Mouse (Mus musculus): Measurements from ENCODE around the gene Adad2. TPM values are rescaled to one million over a fixed set of nuclear protein-coding genes. Genes with fewer than 3 reads are reported as not detected.

Gene Adad2
- polyA plus RNA-seq (2016; fragmentation: Nextera tagmentation; extraction: Ambion mirVana): not detected in 2 replicates

DNA sequence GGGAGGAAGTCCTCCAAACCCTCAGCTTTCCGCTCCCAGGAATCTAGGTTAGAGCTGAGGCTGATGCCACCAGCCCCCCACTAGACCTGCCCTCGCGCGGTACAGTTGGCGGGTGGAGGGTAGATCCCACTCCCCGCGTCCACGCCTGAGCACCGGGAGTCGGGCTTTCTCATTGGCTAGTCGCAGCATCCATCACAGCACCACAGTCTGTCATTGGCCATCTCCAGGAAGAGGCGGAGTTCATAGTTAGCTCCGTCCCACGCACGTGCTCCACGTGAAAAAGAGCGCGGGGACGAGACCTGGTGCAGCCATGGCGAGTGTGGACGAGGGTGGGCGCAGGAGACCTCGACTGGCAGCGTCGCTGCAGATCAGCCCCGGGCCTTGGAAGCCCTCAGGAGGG is at the start of gene Adad2:
Adad2 (plus strand) TSS at position 277 of the 400 bp plus-strand sequence.
- WGBS: 77% methylated on average over 26 of the region's 26 CpGs

DNA sequence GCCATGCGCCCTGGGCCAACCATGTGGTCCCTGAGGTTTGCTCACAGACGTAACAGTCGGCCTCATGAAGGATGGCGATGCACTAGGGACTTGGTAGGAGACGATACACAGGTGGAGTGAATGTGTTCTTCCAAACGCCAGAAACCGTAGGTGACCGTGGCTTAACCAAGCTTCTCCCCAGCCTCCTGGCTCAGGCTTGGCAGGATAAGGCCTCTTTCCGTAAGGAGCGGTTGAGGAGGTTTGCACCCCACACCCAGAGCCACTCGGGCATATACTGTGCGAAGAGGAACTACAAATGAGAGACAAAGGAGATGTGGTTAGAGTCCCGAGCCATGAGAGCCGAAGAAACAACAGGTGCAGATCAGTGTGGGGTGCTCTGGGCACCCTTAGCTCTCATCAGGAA is 48.7 kb upstream of the Adad2 start:
- DNase-seq (ENCODE audit: low spot score): no peak
- Histone ChIP-seq H3K4me3 (no peak overlapping the region), H3K36me3 (peaks cover 57% of the 10 kb centered on the region), H3K4me1 (peaks cover 18% of the 10 kb centered on the region), H3K27me3 (ENCODE audit: low read depth, poor library complexity, severe bottlenecking) (no peaks in the 10 kb centered on the region), H3K27ac (no peak overlapping the region), H3K9me3 (replicated peaks) (no peaks in the 10 kb centered on the region)
- 94% methylated on average over 14 of the region's 14 CpGs for whole genome bisulfite sequencing

More for the DNA sequence above, at the start of gene Adad2:
- Histone ChIP-seq H3K27me3 (ENCODE audit: low read depth, poor library complexity, severe bottlenecking) (no peaks in the 10 kb centered on the region; the same call in 1 of the 2 replicates), H3K9me3 (replicated peaks) (no peaks in the 10 kb centered on the region), H3K4me1 (0 out of 2 replicates have a peak, but pooled peaks cover 12% of the 10 kb centered on the region), H3K36me3 (no peaks in the 10 kb centered on the region), H3K4me3 (no peak within 1 kb of the TSS), H3K27ac (no peak within 1 kb of the TSS)
- DNase-seq (ENCODE audit: low spot score): no peak

DNA sequence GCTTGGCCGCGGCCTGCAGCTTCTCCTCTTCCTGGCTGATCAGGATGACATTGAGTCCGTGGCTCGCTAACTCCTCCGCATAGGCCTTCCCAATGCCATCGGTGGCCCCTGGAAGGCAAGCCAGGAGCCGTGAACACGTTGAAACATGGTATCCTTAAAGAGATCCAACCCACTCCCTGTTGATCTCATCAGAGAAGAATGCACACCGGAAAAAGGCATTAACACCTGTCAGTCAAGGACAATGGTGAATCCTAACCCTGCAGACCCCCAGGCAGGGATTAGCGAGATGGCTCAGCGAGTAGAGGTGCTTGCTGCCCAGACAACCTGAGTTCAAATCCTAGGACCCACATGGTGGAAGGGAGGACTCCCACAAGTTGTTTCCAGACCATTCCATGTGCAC is 46.2 kb upstream of the Adad2 start:
- Histone ChIP-seq H3K4me3 (no peak overlapping the region), H3K36me3 (peaks cover 57% of the 10 kb centered on the region), H3K27ac (no peak overlapping the region), H3K9me3 (replicated peaks) (no peaks in the 10 kb centered on the region), H3K27me3 (ENCODE audit: low read depth, poor library complexity, severe bottlenecking) (no peaks in the 10 kb centered on the region), H3K4me1 (peaks cover 6% of the 10 kb centered on the region; the same call in 1 of the 2 replicates)
- DNase-seq (ENCODE audit: low spot score): no peak
- WGBS: 86% methylated on average over 11 of the region's 11 CpGs

DNA sequence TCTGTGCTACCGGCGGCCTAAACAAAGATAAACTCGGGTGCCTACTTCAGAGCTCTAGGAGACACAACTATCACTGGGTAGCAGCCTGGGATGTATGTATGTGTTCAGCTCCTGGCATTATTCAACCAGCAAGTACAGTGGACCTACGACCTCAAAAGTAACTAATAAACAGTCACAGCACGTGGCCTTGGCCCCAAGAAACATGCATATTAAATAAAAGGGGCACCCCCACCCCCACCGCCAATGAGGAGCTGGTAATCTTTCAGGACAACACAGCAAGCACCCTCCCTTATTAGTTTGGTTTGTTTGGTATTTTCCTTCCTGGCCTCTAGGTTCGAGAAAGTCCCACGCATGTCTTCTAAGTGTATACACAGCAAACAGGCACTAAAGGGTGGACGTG is 44.3 kb upstream of the Adad2 start:
- Histone ChIP-seq H3K27me3 (ENCODE audit: low read depth, poor library complexity, severe bottlenecking) (peaks cover 13% of the 10 kb centered on the region), H3K27ac (no peak overlapping the region), H3K36me3 (peaks cover 40% of the 10 kb centered on the region), H3K4me3 (no peak overlapping the region), H3K4me1 (peaks cover 6% of the 10 kb centered on the region; the same call in 1 of the 2 replicates), H3K9me3 (replicated peaks) (no peaks in the 10 kb centered on the region)
- WGBS: 89% methylated on average over 9 of the region's 9 CpGs
- no peak for DNase-seq (ENCODE audit: low spot score)

DNA sequence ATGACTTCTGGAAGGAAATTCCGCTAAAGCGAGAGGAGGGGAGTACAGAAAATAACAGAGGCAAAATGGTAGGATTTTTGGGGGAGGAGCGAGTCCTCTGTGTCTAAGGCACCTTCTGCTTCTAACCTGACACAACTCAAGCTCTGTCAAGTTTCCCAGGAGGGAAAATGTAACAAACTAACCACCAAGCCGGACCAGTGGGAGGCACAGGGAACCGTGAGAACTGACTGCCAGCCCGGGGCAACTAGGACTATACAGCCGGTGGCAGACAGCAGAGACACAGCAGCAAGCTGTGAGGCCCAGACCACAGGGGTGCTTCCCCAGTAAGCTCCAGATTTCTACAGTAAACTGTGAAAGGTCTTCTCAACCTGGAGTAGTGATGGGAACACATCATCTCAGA is 43.6 kb upstream of the Adad2 start:
- Histone ChIP-seq H3K4me3 (no peak overlapping the region), H3K9me3 (replicated peaks) (no peaks in the 10 kb centered on the region), H3K27ac (no peak overlapping the region), H3K4me1 (peaks cover 9% of the 10 kb centered on the region), H3K36me3 (peaks cover 35% of the 10 kb centered on the region), H3K27me3 (ENCODE audit: low read depth, poor library complexity, severe bottlenecking) (peaks cover 20% of the 10 kb centered on the region)
- WGBS: 64% methylated on average over 7 of the region's 7 CpGs
- DNase-seq (ENCODE audit: low spot score): no peak

DNA sequence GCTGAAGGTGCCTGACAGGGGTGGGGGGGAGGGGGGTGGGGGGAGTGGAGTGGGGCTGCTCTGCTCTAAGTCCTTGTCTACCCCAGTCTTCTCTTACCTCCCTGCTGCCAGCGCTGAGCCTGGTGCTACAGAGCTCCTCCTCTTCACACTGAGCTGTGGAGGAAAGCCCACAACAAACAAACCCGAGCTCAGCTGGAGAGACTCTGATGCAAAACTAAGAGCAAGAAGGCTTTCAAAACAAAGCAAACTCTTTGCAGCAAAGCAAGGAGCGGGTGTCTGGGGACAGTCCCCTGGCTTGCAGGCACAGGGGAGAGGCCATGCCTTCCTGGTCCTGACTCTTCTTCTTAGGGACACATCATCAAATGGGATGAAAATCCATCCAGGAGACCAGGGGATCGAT is 42.7 kb upstream of the Adad2 start:
- H3K27me3 ChIP-seq (ENCODE audit: low read depth, poor library complexity, severe bottlenecking): peaks cover 28% of the 10 kb centered on the region
- no peaks in the 10 kb centered on the region for H3K9me3 ChIP-seq (replicated peaks)
- peaks cover 17% of the 10 kb centered on the region for H3K4me1 ChIP-seq
- 21% methylated on average over 4 of the region's 4 CpGs for WGBS
- DNase-seq (ENCODE audit: low spot score): no peak
- H3K36me3 ChIP-seq: peaks cover 28% of the 10 kb centered on the region
- H3K4me3 ChIP-seq: no peak overlapping the region
- H3K27ac ChIP-seq: no peak overlapping the region

DNA sequence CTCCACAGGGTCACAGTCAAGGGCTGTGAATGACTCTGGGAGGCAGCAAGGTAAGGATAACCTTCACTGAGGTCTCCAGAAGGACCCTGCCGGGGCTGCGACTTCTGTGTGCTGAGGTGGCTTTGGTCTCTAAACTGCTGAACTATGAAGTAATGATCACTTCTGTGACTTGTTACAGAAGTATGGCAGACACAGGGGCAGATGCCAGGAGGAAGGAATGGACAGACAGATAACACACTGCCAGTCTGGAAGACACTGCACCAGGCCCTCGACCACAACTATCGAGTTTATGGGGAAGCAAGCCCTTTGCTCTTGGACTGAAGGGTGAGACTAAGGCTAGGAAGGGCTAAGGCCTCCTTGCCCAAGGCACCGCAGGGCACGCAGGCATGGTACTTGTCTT is 41.4 kb upstream of the Adad2 start:
- WGBS: 91% methylated on average over 6 of the region's 6 CpGs
- Histone ChIP-seq H3K4me3 (no peak overlapping the region), H3K27ac (no peak overlapping the region)

DNA sequence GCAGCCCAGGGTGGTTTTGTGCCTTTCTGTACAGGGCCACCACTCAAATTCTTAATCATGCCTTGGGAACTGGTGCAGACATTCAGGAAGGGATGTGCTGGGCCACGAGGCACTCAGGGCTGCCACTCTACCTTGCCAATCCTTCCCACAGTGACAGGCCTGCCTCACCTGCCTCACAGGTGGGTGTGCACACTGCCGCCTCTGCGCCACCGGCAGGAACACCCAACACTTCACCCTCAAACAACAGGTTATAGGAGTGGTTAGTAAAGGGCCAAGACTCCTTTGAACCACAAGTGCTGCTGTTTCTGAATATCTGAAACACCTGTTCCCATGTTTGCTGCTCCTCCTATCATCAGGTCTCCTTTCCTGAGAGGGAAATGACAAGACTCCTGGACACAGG is 40.1 kb upstream of the Adad2 start:
- no peak overlapping the region for H3K4me3 ChIP-seq
- no peaks in the 10 kb centered on the region for H3K9me3 ChIP-seq (replicated peaks)
- 0 out of 2 replicates have a peak, but pooled peaks cover 7% of the 10 kb centered on the region for H3K36me3 ChIP-seq
- H3K27me3 ChIP-seq (ENCODE audit: low read depth, poor library complexity, severe bottlenecking): peaks cover 49% of the 10 kb centered on the region
- peaks cover 22% of the 10 kb centered on the region for H3K4me1 ChIP-seq
- no peak for DNase-seq (ENCODE audit: low spot score)
- no peak overlapping the region for H3K27ac ChIP-seq
- 88% methylated on average over 4 of the region's 4 CpGs for WGBS

More for the DNA sequence above, 41.4 kb upstream of the Adad2 start:
- Histone ChIP-seq H3K4me1 (peaks cover 22% of the 10 kb centered on the region), H3K27me3 (ENCODE audit: low read depth, poor library complexity, severe bottlenecking) (peaks cover 38% of the 10 kb centered on the region), H3K36me3 (peaks cover 16% of the 10 kb centered on the region), H3K9me3 (replicated peaks) (no peaks in the 10 kb centered on the region)
- no peak for DNase-seq (ENCODE audit: low spot score)

DNA sequence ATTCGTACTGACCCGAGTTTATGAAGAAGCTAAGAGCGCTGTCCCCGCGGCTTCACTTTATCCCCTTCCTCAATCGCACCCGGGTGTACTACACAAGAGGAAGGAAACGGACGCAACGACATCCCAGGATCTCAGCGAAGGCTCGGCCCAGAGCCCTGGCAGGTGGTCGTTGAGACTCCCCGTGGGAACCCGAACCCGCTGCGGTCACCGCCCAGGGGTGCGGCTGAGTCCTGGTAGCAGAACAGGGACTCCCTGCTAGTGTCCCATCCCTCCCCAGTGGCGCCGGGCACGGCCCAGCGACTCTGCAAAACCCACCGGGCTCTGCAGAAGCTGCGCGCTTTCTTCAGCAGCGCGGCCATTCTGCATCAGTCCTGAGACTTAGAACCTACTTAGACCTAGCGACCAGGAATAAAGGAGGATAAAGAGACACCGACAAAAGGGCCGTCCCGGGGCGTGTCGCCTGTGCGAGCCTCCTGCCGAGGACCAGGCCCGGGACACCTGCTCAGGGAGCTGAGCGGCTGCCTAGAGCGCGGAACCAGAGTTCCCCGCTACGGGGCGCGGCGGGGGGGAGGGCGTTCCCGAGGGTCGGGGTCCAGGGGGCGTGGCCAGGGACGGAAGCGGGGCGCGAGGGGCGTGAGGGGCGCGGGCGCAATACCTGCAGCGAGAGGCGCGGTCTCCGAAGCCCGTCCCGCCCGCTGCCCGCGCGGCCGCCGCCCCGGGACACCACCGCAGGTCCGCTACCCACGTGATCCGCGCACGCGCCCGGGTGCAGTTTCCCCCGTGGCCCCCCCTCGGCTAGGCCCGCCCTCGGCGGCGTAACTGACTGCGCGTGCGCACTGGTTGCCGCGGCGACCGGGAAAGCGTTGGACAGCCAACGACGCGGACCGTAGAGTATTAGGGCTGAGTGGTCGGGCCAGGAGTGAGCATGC is 37.8 kb upstream of the Adad2 start, which contains the start of the genes Hsdl1 and Dnaaf1:
Hsdl1 (minus strand) TSS at position 747 of the 929 bp plus-strand sequence.
Dnaaf1 (plus strand) TSS at position 799 of the 929 bp plus-strand sequence.
- peak within 1 kb of the TSS; percentile 86 for H3K4me3 ChIP-seq
- peak; percentile 98 for DNase-seq (ENCODE audit: low spot score)
- H3K9me3 ChIP-seq (replicated peaks): no peaks in the 10 kb centered on the region
- no peaks in the 10 kb centered on the region for H3K36me3 ChIP-seq
- H3K27ac ChIP-seq: peak within 1 kb of the TSS; percentile 88
- H3K27me3 ChIP-seq (ENCODE audit: low read depth, poor library complexity, severe bottlenecking): peaks cover 69% of the 10 kb centered on the region
- H3K4me1 ChIP-seq: peaks cover 24% of the 10 kb centered on the region
- WGBS: under 1% methylated on average over 97 of the region's 97 CpGs

DNA sequence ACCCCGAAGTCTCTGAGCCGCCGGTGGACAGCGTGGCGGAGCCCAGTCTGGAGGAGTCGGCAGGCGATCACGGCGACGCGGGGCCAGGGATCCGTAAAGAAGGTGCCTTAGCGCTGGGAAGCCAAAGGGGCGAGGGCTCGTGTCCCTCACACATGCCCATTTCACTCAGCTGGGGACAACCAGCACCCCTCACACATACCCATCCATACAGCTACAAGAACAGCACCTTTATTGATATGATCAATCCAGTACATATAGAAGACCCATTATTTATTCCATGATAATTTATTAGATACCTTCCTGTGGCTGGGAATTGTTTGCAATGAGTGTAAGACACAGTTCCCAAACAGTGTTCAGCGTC is 37.2 kb upstream of the Adad2 start:
- H3K4me3 ChIP-seq: peak overlapping the region; percentile 86
- peak overlapping the region; percentile 88 for H3K27ac ChIP-seq
- H3K4me1 ChIP-seq: peaks cover 18% of the 10 kb centered on the region
- DNase-seq (ENCODE audit: low spot score): no peak
- no peaks in the 10 kb centered on the region for H3K9me3 ChIP-seq (replicated peaks)
- 2% methylated on average over 16 of the region's 16 CpGs for WGBS
- no peaks in the 10 kb centered on the region for H3K36me3 ChIP-seq
- H3K27me3 ChIP-seq (ENCODE audit: low read depth, poor library complexity, severe bottlenecking): peaks cover 74% of the 10 kb centered on the region

DNA sequence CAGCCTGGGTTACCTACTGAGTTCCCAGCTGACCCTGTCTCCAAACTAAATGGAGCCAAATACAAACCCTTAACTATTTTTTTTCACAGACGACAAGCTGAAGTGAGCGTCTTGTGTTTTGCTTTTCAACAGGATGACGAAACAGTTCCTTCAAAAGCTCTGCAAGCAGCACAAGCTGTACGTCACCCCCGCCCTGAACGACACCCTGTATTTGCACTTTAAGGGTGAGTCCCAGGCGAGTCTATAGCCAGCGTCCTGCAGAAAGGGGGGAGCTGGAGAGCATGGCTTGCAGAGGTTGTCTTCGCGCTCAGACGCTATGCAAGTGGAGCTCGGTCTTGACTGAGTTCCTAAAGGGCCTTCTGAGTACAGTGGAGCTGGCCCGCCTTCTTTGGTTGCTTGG is 33.5 kb upstream of the Adad2 start:
- H3K27me3 ChIP-seq (ENCODE audit: low read depth, poor library complexity, severe bottlenecking): peaks cover 56% of the 10 kb centered on the region
- H3K36me3 ChIP-seq: no peaks in the 10 kb centered on the region
- no peak for DNase-seq (ENCODE audit: low spot score)
- peaks cover 17% of the 10 kb centered on the region for H3K4me1 ChIP-seq
- no peak overlapping the region for H3K27ac ChIP-seq
- H3K9me3 ChIP-seq (replicated peaks): no peaks in the 10 kb centered on the region
- 36% methylated on average over 13 of the region's 13 CpGs for WGBS
- no peak overlapping the region for H3K4me3 ChIP-seq

DNA sequence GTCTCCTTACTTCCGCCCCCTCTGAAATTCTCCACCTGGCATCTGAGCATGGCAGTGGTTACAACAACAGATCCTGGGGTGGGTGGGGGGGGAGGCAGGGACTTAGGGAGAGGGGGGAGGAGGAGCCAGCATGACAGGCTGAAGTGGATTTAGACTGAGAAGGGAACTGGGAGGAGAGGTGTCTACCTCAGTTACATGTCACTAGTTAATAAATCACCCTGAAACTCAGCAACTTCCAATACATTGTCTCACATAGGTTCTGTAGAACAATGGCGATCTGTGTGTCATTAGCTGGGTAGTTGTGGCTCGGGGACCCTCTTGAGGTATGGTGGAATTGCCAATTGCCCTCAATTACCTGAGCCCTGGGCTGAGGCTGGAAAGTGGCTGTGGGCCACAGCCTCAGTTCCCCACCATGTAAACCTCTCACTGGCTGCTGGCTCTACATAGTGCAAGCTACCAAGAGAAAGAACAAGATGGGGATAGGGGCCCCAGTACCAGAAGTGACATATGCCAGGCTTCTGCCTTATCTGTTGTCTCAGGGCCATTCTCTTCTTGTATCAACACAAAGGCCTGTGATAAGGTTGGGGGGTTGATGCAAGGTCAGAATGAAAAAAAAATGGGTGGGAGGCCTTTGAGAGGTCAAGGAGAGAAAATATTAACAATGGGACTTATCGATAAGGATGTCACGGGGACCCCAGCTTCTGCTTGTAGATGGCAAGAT is 31.9 kb upstream of the Adad2 start:
- no peak for DNase-seq (ENCODE audit: low spot score)
- no peak overlapping the region for H3K27ac ChIP-seq
- peaks cover 7% of the 10 kb centered on the region; the same call in 1 of the 2 replicates for H3K4me1 ChIP-seq
- no peaks in the 10 kb centered on the region for H3K9me3 ChIP-seq (replicated peaks)
- 88% methylated on average over 5 of the region's 5 CpGs for WGBS
- H3K27me3 ChIP-seq (ENCODE audit: low read depth, poor library complexity, severe bottlenecking): peaks cover 50% of the 10 kb centered on the region
- no peak overlapping the region for H3K4me3 ChIP-seq
- no peaks in the 10 kb centered on the region for H3K36me3 ChIP-seq

DNA sequence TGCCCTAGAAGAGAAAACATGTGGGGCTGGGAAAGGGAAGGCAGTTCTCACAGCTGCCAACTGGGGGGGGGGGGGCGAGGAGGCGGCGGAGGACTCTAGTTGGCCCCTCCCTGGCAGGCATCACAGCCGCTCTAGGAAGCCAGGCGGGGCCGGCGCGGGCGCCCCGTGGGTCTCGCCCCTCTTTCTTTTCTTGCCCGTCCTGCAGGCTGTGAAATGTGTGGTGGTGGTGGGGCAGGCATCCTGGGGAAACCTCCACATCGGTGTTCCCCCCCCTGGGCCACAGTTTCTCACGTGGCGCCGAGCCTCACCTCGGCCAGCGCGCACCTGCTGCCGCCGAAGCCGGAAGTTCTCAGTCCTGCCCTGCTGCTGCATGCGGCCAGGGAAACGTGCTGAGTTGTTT is 26.6 kb upstream of the Adad2 start:
- whole genome bisulfite sequencing: 20% methylated on average over 24 of the region's 24 CpGs
- Histone ChIP-seq H3K4me3 (peak overlapping the region; percentile 46), H3K36me3 (no peaks in the 10 kb centered on the region), H3K9me3 (replicated peaks) (no peaks in the 10 kb centered on the region), H3K27ac (no peak overlapping the region), H3K27me3 (ENCODE audit: low read depth, poor library complexity, severe bottlenecking) (peaks cover 21% of the 10 kb centered on the region), H3K4me1 (peaks cover 26% of the 10 kb centered on the region)
- no peak for DNase-seq (ENCODE audit: low spot score)

Measured in limb, embryonic 10.5 days (tissue).